Mouse (Mus musculus): ENCODE data around the gene Pou2af1.

- TF ChIP-seq CTCF (IDR thresholded peaks at IDR 0.05; ENCODE audit: extremely low read depth, insufficient read depth, insufficient read length, insufficient replicate concordance) = no peak
- no peak for TF ChIP-seq POLR2A (IDR thresholded peaks at IDR 0.05; ENCODE audit: low read depth, low read length)
These were observed 18.7 kb upstream of the Pou2af1 start for GRCm38 (mm10) chr9:51194790-51195189.

Data from spleen, adult 2 months (tissue).